Mouse (Mus musculus) heart, postnatal 25 days (tissue): ENCODE data around the gene Tm9sf4. TPM values are rescaled to one million over a fixed set of nuclear protein-coding genes. Genes with fewer than 3 reads are reported as not detected.

Experiments
- DNase-seq: peaks from one replicate; pipeline ENCODE4 v3.0.0; 2022; ENCODE audit warnings: low spot score
- intact Hi-C: fragments of 180-260 bp; cut with DNase I; formaldehyde crosslinking; loops from one replicate; pipeline ENCODE4 v1.15.1; 2025
- total RNA-seq, 2 experiments: library from RNA; stranded (reverse); gene quantifications; 2 replicates each; pipeline ENCODE4 v1.2.3; 2021

Tm9sf4 gene
- total RNA-seq, 2 experiments from 2014 or later, result 47.5 to 51.3 TPM

- intact Hi-C loops, result loop anchor here (10.0 kb wide), 1 partner anchor 293 kb away; no protein-coding TSS in a partner anchor
- no peak for DNase-seq
Measured at GRCm38 (mm10) chr2:153151926-153152665, 9.0 kb upstream of the Tm9sf4 start.

DNA sequence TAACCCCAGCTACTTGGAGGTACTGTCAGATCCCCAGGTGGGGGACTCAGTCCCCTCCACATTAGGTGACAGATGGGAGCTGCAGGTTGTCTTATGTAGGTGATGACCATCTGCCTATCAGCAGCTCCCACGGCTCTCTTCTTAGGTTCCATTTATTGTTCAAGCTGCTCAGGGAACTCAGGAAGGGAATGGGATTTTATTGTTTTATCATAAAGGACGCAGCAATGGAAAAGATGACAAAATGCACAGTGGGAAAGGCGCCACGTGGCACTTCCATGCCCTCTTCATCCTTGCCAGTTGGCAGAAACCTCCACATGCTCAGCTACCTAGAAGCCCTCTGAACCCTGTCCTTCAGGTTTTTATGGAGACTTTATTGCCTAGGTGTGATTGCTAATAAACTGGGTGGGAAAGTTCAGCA is 8.1 kb upstream of the Tm9sf4 start:
- intact Hi-C loops, result loop anchor here (10.0 kb wide), 1 partner anchor 292 kb away; no protein-coding TSS in a partner anchor
- no peak for DNase-seq

DNA sequence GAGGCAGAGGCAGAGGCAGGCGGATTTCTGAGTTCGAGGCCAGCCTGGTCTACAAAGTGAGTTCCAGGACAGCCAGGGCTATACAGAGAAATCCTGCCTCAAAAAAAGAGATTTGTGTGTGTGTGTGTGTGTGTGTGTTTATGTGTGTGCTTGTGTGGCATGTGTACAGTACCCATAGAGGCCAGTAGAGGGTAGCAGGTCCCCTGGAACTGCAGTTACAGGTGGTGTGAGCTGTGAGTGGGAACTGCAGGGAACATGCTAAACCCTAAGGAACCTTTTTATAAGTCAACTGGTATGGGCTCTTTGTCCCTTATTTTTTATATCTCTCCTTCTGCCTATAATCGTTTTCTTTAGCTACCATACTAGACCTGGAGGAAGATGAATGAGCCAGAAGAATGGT is 3.8 kb upstream of the Tm9sf4 start:
- no peak for DNase-seq
- intact Hi-C loops, result loop anchor here (5.0 to 10.0 kb wide), 2 partner anchors 288 to 305 kb away; no protein-coding TSS in a partner anchor

DNA sequence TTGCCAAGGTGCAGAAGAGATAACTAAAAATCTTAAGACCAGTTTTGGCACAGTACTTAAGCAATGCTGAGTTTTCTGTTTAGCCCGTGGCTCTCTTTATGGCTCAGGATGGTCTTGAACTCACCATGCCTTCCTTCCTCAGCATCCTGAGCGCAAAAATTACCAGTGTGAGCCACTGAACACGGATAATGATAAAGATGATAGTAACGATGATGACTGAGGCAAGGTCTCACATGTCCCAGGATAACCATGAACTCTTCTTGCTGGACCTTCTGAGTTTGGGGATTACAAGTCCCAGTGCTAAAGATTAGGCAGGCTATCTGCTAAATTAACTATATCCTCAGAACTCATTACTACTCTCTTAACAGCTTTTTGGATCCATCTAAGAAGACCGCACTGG is 970 bp upstream of the Tm9sf4 start:
- intact Hi-C loops, result loop anchor here (5.0 kb wide), 1 partner anchor 82 kb away; the partner anchor contains the start of genes Plagl2 and Pofut1
- no peak for DNase-seq

- no peak for DNase-seq
- intact Hi-C loops, result loop anchor here (5.0 kb wide), 1 partner anchor 81 kb away; the partner anchor contains the start of genes Plagl2 and Pofut1
Measured at GRCm38 (mm10) chr2:153161684-153162080, 579 bp downstream of the Tm9sf4 start.

DNA sequence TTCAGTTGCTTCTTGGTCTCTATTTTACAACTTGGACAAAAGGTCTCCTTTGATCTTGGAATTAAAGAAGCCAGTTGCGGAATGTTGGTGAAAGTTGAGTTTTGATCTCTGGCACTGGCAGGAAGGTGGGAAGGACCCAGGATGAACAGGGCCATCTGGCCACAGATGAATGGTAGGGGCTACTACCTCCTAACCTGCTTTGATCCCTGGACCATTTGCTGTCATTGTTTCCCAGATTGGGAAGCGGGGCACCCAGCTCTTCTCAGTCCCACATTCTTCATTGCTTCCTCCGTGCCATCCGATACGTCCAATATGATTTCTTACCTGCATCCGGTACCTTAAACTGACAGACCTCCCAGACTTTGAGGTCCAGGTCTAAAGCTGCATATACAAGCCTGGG is 6.0 kb downstream of the Tm9sf4 start:
- DNase-seq, result no peak
- intact Hi-C loops, result no loop called here

DNA sequence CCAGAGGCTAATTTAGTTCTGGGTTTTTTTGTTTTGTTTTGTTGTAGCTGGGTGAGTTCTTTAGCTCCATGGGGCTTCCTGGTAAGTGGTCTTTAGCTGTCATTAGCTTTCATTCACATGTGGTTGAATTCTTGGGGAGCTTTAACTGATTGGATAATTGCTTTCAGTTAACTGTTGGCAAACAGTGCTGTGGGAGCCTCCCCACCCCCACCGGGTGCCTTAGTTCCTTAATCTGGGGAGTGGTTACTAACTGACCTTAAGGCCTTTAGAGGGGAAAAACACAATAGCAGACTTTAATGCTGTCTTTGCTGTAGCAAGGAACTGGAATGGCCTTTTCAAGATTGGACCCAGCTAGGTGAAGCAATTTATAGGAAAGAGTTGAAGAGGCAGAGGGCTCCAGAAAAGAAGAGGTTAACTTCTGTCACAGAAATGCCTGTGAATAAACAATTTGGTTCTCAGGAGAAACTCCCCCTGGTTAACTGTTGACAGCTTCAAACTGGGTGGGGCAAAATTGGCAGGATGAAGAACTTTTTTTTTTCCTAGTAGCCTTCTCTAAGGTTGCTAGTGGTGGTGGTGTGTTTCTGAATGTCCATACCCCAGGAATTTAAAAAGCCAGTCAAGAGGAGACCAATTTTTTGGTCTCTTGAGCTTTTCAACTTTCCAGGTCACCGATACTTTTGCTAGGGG is 7.2 kb downstream of the Tm9sf4 start:
- intact Hi-C loops, result no loop called here
- no peak for DNase-seq

DNA sequence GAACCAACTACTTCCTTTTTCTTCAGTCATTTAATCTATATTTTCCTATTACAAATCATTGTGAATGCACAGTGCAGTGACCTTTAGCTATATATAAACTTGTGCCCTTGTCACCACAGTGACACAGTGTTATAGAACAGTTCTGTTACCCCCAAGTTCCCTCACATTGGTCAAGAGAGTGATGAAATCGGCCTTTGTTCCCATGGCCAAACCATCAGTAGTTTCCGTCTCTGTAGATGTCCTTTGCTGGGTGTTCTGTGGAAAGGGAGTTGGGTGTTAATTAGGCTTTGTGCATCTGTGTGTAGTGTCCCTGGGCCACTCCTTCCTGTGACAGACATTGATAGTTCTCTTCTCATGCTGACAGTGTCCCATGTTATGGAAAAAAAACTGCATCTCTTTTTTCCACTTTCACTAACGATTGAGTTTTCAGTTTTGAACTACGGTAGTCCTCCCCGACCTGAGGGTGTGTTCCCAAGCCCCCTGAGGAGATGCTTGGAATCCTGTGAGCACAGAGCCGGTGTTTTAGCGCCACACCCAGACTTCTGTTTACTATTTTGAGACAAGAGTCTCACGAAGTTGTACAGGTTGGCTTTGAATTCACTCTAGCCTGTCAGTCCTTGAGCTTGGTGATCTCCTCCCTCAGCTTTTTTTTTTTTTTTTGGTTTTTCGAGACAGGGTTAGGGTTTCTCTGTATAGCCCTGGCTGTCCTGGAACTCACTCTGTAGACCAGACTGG is 9.6 kb downstream of the Tm9sf4 start:
- DNase-seq, result no peak
- intact Hi-C loops, result no loop called here

- DNase-seq, result no peak
- intact Hi-C loops, result no loop called here
Measured at GRCm38 (mm10) chr2:153171966-153172365, 10.9 kb downstream of the Tm9sf4 start.

- no peak for DNase-seq
Measured at GRCm38 (mm10) chr2:153175995-153176570, 15.0 kb downstream of the Tm9sf4 start.

DNA sequence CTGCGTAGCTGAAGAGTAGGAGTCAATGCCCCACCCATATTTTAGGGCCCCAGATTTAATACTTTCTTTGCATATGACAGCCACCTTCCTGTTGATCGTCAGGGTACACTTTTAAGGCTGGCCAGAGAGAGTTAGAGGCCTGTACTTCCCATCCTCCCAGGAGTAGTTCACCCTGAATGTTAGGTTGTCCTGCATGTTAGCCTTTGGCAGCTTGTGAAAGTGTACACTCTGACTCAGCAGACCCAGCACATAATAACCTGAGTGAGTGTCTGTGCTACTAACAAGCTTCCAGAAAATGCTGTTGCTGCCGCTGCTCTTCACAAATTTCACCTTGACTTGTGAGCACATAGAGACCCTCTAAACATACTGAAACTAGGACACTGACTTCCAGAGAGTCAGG is 16.1 kb downstream of the Tm9sf4 start:
- no peak for DNase-seq
- intact Hi-C loops, result no loop called here

More at GRCm38 (mm10) chr2:153175995-153176570, 15.0 kb downstream of the Tm9sf4 start:
- intact Hi-C loops, result no loop called here

- intact Hi-C loops, result no loop called here
- DNase-seq, result no peak
Measured at GRCm38 (mm10) chr2:153179126-153179860, 18.2 kb downstream of the Tm9sf4 start.

DNA sequence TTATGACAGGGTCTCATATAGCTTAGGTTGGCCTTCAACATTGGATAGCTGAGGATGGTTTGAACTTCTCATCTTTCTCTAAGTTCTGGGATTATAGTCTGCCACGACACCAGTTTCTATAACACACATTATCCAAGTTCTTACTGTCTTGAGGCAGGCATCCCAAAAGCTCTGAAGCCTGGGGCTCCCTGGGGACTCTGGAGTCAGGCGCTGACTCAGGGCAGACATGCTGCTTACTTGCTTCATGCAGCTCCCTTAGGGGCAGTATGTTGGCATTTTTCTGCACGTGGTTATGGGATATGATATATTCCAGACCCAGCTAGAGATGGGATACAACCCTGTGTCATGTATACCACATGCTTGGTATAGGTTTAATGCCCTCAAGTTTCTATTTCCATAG is 18.9 kb downstream of the Tm9sf4 start:
- DNase-seq, result no peak
- intact Hi-C loops, result no loop called here

GRCm38 (mm10) chr2:153186176-153186591 is 25.1 kb downstream of the Tm9sf4 start:
- intact Hi-C loops, result no loop called here
- no peak for DNase-seq

DNA sequence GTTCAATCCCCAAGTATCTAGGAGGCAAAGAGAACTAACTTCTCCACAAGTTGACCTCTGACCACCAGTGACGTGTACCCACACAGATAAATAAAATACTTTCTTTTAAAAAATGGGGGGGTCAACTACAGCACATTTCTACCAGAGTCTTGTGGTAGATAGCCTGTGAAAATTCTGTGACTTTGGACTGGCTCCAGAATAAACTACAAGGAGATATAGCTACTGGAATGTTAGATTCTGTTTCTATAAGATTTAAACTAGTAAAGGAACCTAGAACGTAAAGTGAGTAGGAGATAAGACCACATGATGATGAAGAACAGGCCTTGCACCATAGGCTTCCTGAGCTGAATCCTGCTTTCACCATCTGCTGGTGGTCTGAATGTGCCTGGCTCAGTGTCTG is 26.7 kb downstream of the Tm9sf4 start:
- no peak for DNase-seq
- intact Hi-C loops, result no loop called here

DNA sequence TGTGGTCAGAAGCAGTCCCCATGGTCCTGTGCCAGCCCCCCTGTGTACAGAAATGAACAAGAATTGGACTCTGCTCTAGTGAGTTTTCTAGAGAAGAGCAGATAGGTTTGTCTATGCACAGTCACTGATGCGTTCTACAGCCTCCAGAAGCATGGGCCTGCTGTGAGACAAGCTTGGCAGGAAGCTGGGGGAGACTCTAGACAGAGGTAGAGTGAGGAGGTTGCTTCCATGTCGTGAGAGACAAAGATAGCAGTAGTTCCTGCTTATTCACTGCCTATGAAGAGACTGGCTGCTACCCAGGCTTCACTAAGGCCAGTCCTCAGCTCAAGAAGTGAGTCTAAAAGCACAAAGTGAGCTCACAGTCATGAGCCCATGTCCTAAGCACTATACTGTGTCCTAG is 30.1 kb downstream of the Tm9sf4 start:
- intact Hi-C loops, result no loop called here
- no peak for DNase-seq

DNA sequence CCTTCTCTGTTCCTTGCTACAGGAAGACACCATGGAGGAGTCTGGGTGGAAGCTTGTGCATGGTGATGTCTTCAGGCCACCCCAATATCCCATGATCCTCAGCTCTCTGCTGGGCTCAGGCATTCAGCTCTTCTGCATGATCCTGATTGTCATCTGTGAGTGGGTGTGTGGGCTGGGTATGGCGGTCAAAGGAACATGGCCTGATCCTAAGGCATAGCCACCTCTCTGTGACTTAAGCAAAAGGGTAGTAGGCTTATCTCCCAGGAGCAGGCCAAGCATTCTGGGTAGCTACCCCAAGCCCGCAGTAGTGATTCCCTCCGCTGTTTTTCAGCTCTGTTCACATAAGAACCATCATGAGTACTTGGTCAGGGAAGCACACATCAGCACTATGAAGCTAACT is 33.2 kb downstream of the Tm9sf4 start:
- DNase-seq, result no peak
- intact Hi-C loops, result no loop called here

DNA sequence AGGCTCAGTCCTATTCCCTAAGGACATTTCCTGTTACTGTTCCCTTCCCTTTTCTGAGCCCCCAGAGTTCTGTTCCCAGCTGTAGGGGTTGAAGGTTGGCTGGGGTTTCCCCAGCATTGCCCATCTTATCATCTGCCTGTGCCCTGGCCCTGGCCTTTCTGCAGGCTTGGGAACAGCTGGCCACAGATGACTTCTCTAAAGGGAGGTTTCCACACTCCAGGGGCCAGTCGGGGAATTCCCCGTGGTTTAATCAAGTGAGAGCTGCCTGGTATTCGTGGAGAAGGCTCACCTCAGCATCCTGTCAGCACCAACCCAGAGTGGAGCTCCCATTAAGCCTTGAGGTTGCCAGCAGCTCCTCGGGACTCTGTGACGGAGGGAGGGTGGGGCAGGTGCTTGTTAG is 37.4 kb downstream of the Tm9sf4 start:
- no peak for DNase-seq

GRCm38 (mm10) chr2:153199114-153199513 is 38.0 kb downstream of the Tm9sf4 start:
- intact Hi-C loops, result no loop called here
- DNase-seq, result no peak

More for the DNA sequence above, 37.4 kb downstream of the Tm9sf4 start:
- intact Hi-C loops, result no loop called here
